Mouse (Mus musculus): Measurements from ENCODE around the gene Hs2st1.

The Hs2st1 gene

DNA sequence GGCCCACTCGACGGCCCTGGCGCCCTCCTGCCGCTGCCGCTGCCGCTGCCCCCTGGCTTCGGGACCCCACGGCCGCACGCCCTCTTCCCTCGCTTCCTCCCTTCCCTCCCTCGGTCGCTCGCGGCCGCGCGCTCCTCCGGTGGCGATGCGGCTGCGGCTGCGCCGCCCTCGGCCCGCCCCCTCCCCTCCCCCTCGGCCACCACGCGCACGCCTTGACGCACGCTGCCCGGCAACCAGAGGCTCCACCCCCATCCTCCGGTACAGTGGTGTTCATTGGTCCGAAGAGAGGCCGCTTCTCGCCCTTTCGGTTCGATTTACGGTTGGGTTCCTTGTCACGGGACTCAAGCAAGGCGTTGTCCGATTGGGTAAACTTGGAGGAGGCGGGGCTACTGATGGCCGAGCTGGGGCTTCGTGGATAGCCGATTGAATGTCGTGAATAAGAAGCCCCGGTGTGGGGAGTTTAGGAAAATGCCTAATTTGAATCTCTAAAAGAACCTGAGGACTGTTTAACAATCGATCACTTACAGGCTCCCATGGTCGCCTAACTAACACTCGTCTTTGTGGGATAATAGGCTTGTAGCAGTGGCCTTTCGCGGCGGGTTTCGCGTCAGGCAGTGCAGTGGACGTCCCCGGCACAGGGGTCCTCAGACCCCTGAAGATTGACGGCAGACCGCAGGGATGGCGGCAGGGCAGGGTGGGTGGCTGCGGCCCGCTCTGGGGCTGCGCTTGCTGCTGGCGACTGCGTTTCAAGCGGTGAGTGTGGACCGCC, at the start of gene Hs2st1, which contains the start of gene Selenof:
TSS of gene Hs2st1 (minus strand) at position 135 of the 769 bp plus-strand sequence.
TSS of gene Selenof (plus strand) at position 258 of the 769 bp plus-strand sequence.
- DNase-seq (ENCODE audit: extremely low read depth, low read depth), result peak; percentile 100

DNA sequence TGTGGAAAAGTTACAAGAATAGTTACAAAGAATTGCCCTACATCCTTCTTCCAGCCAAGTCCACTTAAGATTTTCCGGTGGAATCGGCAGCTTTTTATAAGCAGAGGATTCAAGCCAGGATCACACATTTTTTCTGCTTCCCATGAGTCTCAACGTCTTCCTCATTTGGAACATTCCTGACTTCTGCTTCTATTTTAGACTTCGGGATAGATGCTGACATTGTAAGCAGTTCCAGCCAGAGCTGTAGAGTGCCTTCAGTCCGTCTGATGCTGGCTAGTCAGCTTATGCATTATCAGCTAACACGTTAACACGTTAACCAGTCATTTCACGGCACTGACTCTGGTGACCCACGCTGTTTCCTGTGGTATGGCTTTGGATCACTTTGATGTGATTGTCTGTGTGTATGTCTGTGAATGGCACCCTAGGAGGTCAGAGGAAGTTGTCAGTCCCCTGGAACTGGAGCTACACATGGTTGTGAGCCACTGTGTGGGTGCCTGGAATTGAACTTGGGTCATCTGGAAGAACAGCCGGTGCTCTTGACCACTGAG, 47.7 kb upstream of the Hs2st1 start:
- no peak for DNase-seq (ENCODE audit: extremely low read depth, low read depth)

DNA sequence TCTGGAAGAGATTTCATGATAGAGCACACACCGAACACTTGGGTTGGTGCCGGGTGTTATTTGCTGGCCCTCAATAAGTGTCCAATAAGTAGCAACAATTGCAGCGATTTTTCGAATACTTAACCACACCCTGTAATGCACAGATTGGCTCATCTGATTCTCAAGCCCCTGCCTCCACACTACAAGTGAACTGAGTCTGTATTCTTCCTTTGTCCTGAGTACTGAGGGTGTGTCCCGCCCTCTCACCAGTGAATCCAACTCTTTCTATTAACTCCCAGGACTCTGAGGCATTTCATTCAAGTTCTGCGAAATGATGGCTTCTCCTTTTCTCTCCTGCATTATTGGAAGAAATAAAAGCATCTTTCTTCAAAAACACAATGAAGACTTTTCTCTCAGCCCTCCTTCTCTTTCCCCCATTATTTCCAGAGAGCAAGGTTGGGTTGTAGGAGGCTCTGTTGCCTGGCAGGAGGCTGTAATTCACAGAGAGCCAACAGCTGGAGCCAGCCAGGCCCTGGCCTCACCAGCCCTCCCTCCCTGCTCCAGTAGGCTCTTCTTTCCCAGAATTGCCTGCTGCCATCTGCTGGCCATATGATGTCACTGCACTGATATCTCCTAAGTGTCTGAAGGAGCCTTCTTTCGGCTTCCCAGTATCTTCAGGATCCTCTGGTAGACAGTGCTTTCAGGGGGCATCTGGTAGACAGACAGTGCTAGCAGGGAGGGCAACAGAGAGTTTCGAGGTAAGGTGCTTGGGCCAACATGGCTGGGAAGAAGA, 46.9 kb upstream of the Hs2st1 start:
- peak; percentile 63 for DNase-seq (ENCODE audit: extremely low read depth, low read depth)

DNA sequence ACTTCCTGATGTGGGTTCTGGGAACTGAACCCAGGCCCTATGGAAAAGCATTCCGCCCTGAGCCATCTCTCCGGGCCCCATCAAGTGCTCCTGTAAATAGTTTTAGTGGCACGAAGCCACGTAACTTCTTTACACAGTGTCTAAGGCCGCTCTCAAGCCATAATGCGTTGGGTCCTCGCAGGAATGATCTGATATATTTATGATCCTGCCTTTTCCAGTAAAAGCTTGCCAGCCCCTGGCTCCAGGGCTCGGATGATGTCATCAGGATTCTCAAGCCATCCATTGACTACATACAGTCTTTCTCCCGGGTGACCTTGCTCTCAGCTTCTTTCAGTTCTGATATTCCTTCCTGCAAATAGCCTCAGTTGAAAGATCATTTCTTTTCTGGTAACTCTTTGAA, 45.5 kb upstream of the Hs2st1 start:
- no peak for DNase-seq (ENCODE audit: extremely low read depth, low read depth)

DNA sequence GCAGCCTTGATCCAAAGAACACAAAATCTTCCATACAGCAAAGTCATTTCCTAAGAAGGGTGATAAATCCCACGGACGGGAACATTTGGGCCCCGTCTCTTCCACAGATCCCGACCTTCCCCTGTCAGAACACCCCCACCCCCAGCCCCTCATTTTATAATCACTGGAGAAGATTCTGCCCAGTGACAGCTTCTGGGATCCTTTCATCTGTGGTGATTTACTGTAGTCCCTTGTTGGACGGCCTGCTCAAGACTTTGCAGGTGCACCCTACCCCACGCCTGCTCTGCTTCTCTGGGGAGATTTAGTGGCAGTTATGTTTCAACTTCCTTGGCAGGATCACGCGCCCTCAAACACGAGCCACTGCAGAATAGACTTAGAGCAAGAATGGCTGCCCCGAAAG, 44.7 kb upstream of the Hs2st1 start:
- DNase-seq (ENCODE audit: extremely low read depth, low read depth), result no peak

DNA sequence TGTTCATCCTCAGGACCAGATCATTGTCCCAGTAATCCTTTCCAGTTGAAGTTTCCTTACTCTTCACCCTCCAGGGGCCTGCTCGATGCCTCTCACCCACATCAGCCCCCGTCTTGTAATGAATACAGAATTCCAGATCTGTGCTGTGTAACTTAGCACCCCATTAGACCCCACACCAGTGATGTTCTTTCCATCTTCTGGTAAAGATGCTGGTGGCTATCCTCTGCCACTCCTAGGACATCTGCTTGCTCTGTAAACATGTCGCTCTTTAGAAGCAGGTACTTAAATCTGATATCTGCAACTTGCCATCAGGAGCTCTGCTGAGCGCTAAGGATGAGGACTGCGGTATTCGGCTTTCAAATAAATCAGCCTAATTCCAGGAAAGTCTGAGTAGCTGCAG, 44.3 kb upstream of the Hs2st1 start:
- DNase-seq (ENCODE audit: extremely low read depth, low read depth), result no peak

DNA sequence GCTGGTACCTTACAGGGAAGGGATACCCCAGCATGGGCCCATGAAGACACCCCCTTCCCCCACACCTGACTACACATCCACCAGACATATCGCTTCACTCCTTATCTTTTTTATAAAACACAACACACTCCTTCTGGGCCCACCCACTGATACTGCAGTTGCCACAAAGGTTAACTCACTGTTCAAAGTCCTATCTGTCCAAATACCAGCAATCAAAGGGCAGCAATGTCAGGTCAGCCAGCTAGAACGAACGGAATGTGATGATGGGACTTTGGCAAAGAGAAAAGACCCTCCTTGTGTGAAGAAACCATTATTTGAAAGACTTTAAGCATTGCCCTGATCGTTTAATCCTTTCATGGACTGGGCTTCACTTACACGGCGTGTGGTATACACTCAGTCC, 42.4 kb upstream of the Hs2st1 start:
- no peak for DNase-seq (ENCODE audit: extremely low read depth, low read depth)

DNA sequence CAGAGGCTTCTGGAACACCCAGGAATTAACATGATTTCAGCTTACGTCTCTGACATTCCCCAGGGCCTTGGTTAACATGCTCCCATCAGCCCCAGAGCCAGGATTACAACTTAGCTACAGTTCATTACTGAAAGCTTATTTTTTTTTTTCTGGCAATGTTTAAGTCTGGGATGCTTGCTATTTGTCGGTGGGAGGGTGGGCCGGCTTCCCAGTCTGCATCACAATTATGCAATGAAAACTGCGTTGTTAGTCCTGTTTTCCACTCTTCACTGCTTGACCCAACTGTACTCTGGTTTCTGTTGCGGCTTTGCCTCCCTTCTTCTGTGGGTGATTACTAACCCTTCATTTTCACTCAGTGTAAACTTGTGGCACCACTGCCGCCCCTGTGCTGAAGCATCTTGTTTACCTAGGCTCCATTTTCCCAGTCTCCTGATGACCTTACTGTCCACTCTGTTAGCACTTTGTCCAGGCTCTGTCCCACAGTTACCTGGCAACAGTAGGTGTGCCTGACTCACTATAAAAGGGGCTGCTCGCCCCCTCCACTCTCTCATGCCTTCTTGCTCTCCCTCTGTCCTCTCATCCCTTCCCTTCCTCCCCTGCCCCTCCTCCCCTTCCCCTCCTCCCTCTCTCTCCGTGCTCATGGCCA, 41.8 kb upstream of the Hs2st1 start:
- no peak for DNase-seq (ENCODE audit: extremely low read depth, low read depth)

DNA sequence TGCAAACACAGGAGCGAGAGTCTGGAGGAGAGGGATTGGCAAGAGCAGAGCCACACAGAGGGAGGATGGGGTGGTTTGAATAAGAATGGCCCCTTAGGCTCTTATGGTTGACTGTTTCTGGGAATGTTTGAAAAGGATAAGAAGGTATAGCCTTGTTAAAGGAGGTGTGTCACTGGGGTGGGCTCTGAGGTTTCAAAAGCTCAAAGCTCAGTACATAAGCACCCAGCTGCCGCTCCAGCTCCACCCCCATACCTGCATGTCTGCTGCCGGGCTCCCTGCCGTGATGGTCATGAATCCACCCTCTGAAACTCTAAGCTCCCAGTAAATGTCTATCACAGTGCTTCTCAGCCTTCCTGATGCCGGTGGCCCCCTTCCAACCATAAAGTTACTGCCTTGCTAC, 40.8 kb upstream of the Hs2st1 start:
- no peak for DNase-seq (ENCODE audit: extremely low read depth, low read depth)

DNA sequence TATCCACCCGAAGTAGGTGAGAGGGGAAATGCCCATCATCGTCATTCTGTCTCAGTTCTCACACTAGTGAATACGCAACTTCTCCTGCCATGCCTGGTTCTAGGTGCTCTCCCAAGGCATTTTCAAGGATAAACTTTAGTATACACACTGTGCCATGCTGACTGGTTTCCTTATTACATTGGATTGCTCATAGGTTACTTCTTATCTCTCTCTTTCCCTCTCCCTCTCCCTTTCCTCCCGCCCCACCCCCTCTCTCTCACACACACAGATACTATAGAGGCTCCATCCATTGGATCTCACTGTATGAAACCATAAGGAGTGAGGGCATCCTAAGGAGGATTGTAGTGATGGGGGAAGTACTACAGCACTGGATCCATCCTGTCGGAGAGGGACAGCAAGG, 38.1 kb upstream of the Hs2st1 start:
- DNase-seq (ENCODE audit: extremely low read depth, low read depth), result no peak

DNA sequence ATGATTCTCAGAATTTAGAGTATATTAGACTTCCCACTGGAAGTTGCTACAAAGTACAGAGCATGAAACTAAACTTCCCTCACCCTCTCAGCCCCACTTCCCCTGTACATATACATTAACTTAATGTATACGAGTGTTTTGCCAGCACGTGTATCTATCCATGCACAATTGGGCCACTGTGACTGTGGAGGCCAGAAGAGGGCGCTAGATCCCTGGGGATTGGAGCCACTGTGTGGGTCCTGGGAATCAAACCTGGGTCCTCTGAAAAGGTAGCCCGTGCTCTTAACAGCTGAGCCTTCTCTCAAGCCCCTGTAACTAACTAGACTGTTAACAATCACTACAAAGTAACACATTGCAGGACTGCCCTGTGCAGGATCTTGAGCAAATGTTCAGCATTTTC, 36.5 kb upstream of the Hs2st1 start:
- peak; percentile 49 for DNase-seq (ENCODE audit: extremely low read depth, low read depth)

DNA sequence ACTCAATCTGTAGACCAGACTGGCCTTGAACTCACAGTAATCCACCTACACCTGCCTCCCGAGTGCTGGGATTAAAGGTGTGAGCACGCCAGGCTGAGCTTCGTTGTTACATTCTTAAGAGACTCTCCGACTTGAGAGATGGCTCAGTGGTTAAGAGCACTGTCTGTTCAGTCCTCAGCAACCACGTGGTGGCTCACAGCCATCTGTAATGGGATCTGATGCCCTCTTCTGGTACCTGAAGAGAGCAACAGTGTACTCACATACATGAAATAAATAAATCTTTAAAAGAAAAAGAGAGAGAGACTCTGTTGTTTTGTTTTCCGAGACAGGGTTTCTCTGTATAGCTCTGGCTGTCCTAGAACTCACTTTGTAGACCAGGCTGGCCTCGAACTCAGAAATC, 35.8 kb upstream of the Hs2st1 start:
- peak; percentile 23 for DNase-seq (ENCODE audit: extremely low read depth, low read depth)

DNA sequence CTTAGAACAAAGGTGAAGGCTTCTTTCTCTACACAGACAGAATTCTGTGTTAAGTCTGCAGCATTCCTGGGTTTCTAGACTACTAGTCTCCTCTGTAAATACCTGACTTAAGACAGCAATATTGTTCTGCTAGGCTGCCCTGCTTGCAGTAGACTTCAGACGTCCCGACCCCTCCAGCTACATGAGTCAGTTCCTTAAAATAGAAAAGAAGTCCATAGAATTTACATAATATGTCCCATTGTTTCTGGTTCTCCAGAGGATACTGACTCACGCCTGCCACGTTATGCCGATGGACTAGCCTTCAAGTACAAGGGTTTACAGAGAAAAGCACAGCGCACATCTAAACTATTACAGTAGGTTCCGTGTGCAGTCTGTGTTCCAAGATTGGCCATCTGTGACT, 34.2 kb upstream of the Hs2st1 start:
- no peak for DNase-seq (ENCODE audit: extremely low read depth, low read depth)

DNA sequence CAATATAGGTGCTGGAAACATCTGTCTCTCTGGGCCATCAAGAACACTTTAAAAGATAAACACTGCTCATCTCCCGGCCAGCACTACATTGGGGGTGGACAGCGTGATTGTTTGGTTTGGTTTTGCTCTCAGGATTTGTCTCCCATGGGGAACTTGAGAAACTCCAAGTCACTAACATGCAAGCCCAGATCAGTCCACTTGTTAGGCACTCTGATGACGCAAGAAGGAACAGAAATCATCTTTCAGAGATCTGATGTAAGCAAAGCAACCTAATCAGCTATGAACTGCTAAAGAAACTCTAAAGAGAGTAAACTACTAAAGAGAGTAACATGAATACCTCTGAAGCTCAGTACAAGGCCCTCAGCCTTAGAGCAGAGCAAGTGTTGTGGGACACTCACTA, 33.6 kb upstream of the Hs2st1 start:
- no peak for DNase-seq (ENCODE audit: extremely low read depth, low read depth)

DNA sequence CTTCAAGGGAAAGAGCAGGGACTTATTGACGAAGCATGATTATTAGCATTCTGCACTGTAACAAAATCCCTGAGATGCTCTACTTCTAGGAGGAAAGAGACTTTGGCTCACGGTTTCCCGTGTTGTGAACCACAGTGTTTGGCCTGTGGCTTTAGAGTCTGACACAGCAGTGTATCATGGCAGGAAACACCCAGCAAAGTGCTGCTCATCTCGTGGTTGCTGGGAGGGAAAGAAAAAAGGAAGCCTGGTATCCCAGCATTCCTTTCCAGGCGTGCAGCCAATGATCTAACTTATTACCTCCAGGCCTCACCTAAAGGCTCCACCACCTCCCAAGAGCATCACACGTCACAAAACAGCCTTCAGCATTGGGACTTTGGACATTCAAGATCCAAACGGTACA, 32.8 kb upstream of the Hs2st1 start:
- DNase-seq (ENCODE audit: extremely low read depth, low read depth), result no peak

DNA sequence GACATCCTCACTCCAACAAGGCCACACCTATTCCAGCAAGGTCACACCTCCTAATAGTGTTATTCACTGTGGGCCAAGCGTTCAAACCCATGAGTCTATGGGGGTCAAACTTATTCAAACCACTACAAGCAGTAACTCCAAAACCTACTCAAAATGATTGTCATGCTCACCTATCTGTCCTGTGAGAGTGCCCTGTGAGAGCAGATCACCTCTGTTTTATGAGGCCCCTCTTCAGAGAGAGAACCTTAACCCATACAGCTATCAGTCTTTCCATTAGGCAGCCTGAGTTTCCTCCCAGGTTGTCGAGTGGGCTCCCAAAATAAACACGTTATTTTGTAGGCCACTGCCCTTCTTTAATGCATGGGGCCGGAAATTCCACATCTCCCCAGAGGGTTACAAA, 32.4 kb upstream of the Hs2st1 start:
- DNase-seq (ENCODE audit: extremely low read depth, low read depth), result no peak

DNA sequence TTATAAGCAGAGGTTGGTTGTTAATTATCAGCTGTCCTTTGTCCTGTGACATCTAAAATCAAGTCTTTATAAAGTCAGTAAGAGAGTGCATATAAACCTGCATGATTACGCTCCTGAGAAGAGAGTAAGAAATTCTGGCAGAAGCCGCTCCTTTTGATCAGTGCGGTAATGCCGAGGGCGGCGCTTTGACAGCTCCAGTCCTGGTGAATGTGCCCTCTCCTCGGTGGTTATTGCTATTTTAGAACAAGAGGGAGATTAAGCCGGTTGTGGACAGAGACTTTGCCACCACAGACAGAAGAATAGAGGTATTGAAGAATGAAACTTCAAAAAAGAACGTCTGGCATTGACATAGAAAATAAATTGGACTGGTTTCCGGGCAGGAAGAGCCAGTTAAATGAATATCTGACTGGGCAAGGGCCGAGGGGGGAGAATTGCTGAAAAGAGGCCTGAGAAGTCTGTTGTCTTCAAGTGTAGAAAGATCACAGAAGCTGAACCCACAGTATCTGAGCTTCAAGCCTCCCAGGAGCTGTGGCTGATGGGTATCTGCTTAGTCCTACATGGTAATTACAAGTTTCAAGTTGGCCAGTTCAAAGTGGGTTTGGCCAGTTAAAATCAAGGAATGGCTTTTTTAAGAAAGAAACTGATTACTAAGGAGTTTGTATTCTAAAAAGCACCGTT, 27.9 kb upstream of the Hs2st1 start:
- DNase-seq (ENCODE audit: extremely low read depth, low read depth), result no peak

DNA sequence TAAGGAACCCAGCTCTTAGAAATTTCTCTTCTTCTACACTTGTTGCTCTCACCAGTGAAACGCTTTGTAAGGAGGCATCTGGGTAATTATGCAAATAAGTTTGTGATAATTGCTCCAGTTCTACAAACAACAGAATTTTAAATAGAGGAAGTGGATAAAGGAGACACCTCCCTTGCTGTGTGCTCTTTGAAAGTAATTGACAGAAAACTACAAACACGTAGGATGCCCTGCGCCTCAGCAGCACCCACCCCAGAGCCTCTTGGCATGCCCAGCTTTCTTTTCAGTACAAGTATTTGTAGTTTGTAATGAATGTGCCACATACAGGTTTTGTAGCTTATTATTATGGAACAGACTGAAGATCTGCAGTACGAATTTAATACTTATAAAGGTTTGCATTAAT, 27.1 kb upstream of the Hs2st1 start:
- no peak for DNase-seq (ENCODE audit: extremely low read depth, low read depth)

DNA sequence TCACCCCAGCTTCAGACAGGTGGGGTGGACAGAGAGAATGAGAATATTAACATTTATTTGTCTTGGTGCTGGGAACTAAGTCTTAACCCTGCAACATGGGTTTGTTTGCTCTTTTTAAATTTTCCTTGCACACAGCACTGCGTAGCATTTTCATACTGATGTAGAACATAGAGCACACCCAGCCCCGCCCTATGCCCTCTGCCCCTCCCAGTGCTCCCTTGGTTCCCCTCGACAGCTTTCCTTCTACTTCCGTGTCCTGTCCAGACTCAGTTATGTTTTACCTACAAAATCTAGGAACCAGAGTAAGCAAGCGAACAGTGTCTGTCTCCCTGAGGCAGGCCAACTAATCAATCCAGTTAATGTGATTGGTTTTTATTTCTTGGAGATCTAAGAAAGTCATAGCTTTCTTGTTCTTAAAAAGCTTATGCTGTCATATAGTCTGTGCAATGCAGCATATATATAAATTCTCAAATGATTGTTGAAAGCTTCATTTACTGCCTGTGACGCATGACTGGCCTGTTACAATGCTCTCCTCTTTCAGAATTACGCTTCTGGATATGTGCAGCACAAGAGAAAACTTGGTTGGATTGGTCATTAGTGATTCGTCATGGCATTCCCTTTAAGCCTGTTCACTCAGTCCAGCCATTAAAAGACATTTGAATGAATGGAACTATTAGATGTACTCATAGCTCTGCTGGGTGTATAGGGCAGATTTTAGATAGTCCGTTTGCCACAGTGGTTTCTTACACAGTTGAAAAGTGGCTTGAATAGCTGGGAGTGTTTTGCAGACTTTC, 23.2 kb upstream of the Hs2st1 start:
- DNase-seq (ENCODE audit: extremely low read depth, low read depth), result no peak

DNA sequence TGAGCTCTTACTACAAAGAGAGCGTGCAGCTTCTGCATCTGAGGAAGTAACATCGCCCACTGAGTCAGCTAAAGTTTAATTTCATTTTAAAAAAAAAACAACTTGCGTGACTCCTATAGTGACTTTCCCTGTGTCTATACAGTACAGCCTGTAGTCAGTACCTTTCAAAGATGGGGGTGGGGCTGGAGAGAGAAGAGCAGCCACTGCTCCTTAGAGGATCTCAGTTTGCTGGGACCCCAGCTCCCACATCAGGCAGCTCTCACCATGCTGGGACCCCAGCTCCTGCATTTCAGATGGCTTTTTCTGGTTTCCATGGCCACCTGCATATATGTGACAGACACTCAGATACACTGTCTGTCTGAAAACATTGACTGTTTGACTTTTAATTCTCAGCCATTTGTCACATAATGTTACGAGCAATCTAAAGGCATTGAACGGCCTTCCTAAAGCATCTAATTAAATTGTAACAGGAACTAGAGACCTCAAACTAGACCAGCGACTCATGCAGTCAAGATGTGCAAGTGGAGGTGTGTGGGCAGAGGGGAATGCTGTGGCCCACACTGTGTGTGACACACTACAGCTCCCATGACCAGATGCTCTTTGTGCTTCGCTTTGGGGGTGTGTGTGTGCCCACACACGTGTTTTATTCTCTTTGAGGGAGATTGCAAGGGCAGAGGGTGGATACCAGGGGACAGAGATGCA, 19.4 kb upstream of the Hs2st1 start:
- no peak for DNase-seq (ENCODE audit: extremely low read depth, low read depth)
